In the genomic region with DNA sequence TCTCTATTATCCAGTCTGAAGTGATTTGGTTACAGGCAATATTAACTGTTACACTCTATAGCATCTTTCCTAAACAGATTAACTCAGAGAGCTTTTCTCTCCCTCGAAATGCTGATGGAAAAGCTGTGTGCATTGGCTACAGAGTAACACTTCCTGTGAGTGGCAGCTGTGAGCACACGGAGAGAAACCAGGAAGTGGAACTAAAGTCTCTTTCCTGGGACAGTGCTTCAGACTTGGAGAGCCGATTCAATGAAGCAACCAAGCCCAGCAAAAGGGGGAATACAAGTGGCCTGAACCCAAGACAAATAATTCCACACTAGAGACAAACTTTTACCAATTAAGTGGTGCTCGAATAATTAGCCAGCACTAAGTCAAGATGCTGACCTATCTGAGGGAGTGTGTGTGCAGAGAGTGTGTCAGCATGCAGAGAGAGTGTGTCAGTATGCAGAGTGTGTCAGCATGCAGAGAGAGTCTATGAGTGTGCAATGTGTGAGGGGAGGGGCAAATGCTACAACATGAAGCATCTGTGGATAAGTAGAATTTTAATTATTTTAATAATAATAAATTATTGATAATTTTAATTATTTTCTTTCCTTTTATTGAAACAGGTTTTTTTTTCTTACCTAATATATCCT, we compare ENCODE assay signal across 8 mouse cellular contexts.
DNase-seq lines count a peak whose midpoint lies in the region; ATAC-seq lines count a peak whose summit lies in the region.

No protein-coding gene starts in this region.

- H3K4me2 ChIP-seq in forebrain, embryonic 11.5 days (ENCODE audit: low read depth, low read length, severe bottlenecking) = no peak overlapping the region

- intact Hi-C loops in heart, postnatal 10 days (cut with DNase I) = no loop called here

- no peaks in the 10 kb centered on the region for H3K9me3 ChIP-seq in forebrain, embryonic 11.5 days (ENCODE audit: control insufficient read depth, low read length)
- peaks cover 19% of the 10 kb centered on the region for H3K9me3 ChIP-seq in megakaryocyte, embryonic 14.5 days

- no peaks in the 10 kb centered on the region for H3K27me3 ChIP-seq in forebrain, embryonic 11.5 days (ENCODE audit: control insufficient read depth, insufficient read depth, low read length)
- peaks cover 15% of the 10 kb centered on the region for H3K27me3 ChIP-seq in megakaryocyte, embryonic 14.5 days (replicated peaks)

- H3K9ac ChIP-seq in forebrain, embryonic 11.5 days (ENCODE audit: low read length) = no peak overlapping the region

- WGBS in forebrain, embryonic 11.5 days = 62% methylated on average over 4 of the region's 4 CpGs

- ATAC-seq in forebrain, embryonic 11.5 days (replicated peaks; ENCODE audit: low FRiP score) = no peak

- DNase-seq in heart, postnatal 4 days = peak; percentile 11
- DNase-seq in heart, postnatal 10 days = no peak
- DNase-seq in CD4-positive helper T cell, adult 2 months (ENCODE audit: low read depth, low spot score) = peak; percentile 49
- DNase-seq in forebrain, embryonic 11.5 days (ENCODE audit: low spot score) = peak; percentile 11
- DNase-seq in cerebellum, postnatal 14 days = no peak
- DNase-seq in adrenal gland, adult 18-20 months (ENCODE audit: low spot score in 2 of 2) = no peak
- DNase-seq in liver = no peak

- H3K36me3 ChIP-seq in forebrain, embryonic 11.5 days (ENCODE audit: control insufficient read depth, insufficient read depth, low read length) = no peaks in the 10 kb centered on the region
- peaks cover 3% of the 10 kb centered on the region for H3K36me3 ChIP-seq in megakaryocyte, embryonic 14.5 days (replicated peaks; ENCODE audit: low read length)

- no peak overlapping the region for H3K27ac ChIP-seq in forebrain, embryonic 11.5 days (ENCODE audit: low read depth, low read length)

- H3K4me3 ChIP-seq in forebrain, embryonic 11.5 days (ENCODE audit: low read depth, low read length) = no peak overlapping the region
- H3K4me3 ChIP-seq in megakaryocyte, embryonic 14.5 days (replicated peaks) = peak overlapping the region; percentile 76

- no peaks in the 10 kb centered on the region for H3K4me1 ChIP-seq in forebrain, embryonic 11.5 days (replicated peaks; ENCODE audit: control insufficient read depth, insufficient read depth, low read length)
- H3K4me1 ChIP-seq in megakaryocyte, embryonic 14.5 days = peaks cover 28% of the 10 kb centered on the region

Comparison
In these comparisons a context has a peak if more than half of its experiments do, and no peak if none do; other contexts are left out.
1. DNase-seq: peak in heart, postnatal 4 days (single experiment), CD4-positive helper T cell, adult 2 months (single experiment) and forebrain, embryonic 11.5 days (single experiment); none in heart, postnatal 10 days (0 of 2), cerebellum, postnatal 14 days (0 of 2), adrenal gland, adult 18-20 months (0 of 2) and liver (single experiment).